Mouse (Mus musculus) layer of hippocampus, adult 11-12 months (tissue): ENCODE measurements around the gene B430305J03Rik.
A peak's percentile ranks its signal among the peaks of the same experiment; 100 is the strongest.

Source experiments
- DNase-seq: peaks from one replicate; pipeline ENCODE4 v3.0.0; 2022; ENCODE audit warnings: low spot score

The B430305J03Rik gene

GRCm38 (mm10) chr3:61365779-61366373 lies at the start of gene B430305J03Rik:
B430305J03Rik (minus strand) TSS chr3:61365951.
- DNase-seq = peak; percentile 17

- DNase-seq = no peak
Observed at GRCm38 (mm10) chr3:61409683-61410082, 43.9 kb upstream of the B430305J03Rik start.

GRCm38 (mm10) chr3:61406921-61407320 lies 41.2 kb upstream of the B430305J03Rik start:
- DNase-seq = no peak

- no peak for DNase-seq
Observed at GRCm38 (mm10) chr3:61400823-61401387, 35.2 kb upstream of the B430305J03Rik start.

- no peak for DNase-seq
Observed at GRCm38 (mm10) chr3:61396728-61397127, 31.0 kb upstream of the B430305J03Rik start.

GRCm38 (mm10) chr3:61395382-61395781 lies 29.6 kb upstream of the B430305J03Rik start:
- no peak for DNase-seq

- no peak for DNase-seq
Observed at GRCm38 (mm10) chr3:61393520-61393919, 27.8 kb upstream of the B430305J03Rik start.

GRCm38 (mm10) chr3:61392881-61393280 lies 27.1 kb upstream of the B430305J03Rik start:
- no peak for DNase-seq

- DNase-seq = no peak
Observed at GRCm38 (mm10) chr3:61391564-61391963, 25.8 kb upstream of the B430305J03Rik start.

- no peak for DNase-seq
Observed at GRCm38 (mm10) chr3:61386368-61386767, 20.6 kb upstream of the B430305J03Rik start.

GRCm38 (mm10) chr3:61376001-61376400 lies 10.2 kb upstream of the B430305J03Rik start:
- DNase-seq = no peak

GRCm38 (mm10) chr3:61368446-61368845 lies 2.7 kb upstream of the B430305J03Rik start:
- DNase-seq = no peak

- DNase-seq = peak; percentile 40
Observed at GRCm38 (mm10) chr3:61364978-61365778, 573 bp downstream of the B430305J03Rik start.

GRCm38 (mm10) chr3:61364661-61364977 lies 1.1 kb downstream of the B430305J03Rik start:
- DNase-seq = no peak

GRCm38 (mm10) chr3:61363989-61364660 lies 1.6 kb downstream of the B430305J03Rik start:
- peak; percentile 94 for DNase-seq

- DNase-seq = peak; percentile 94
Observed at GRCm38 (mm10) chr3:61363161-61363988, 2.4 kb downstream of the B430305J03Rik start.

GRCm38 (mm10) chr3:61362821-61363160 lies 3.0 kb downstream of the B430305J03Rik start:
- no peak for DNase-seq

- DNase-seq = no peak
Observed at GRCm38 (mm10) chr3:61361338-61361737, 4.4 kb downstream of the B430305J03Rik start, which contains the start of gene Rap2b. Rap2b (plus strand) TSS chr3:61361638.

GRCm38 (mm10) chr3:61358756-61359293 lies 6.9 kb downstream of the B430305J03Rik start:
- no peak for DNase-seq

- no peak for DNase-seq
Observed at GRCm38 (mm10) chr3:61358107-61358506, 7.6 kb downstream of the B430305J03Rik start.

GRCm38 (mm10) chr3:61355464-61355863 lies 10.3 kb downstream of the B430305J03Rik start:
- DNase-seq = no peak

- no peak for DNase-seq
Observed at GRCm38 (mm10) chr3:61349433-61349832, 16.3 kb downstream of the B430305J03Rik start.
